Mouse (Mus musculus): Measurements from ENCODE around the gene Ubtd2.

The Ubtd2 gene

GRCm38 (mm10) chr11:32565088-32565487 is 109.9 kb downstream of the Ubtd2 start:
- DNase-seq (ENCODE audit: low spot score), result no peak

- no peak for DNase-seq (ENCODE audit: low spot score)
These were observed 111.0 kb downstream of the Ubtd2 start for GRCm38 (mm10) chr11:32566184-32566583.
